Mouse (Mus musculus): ENCODE results near the gene Atxn1.

Gene Atxn1

DNA sequence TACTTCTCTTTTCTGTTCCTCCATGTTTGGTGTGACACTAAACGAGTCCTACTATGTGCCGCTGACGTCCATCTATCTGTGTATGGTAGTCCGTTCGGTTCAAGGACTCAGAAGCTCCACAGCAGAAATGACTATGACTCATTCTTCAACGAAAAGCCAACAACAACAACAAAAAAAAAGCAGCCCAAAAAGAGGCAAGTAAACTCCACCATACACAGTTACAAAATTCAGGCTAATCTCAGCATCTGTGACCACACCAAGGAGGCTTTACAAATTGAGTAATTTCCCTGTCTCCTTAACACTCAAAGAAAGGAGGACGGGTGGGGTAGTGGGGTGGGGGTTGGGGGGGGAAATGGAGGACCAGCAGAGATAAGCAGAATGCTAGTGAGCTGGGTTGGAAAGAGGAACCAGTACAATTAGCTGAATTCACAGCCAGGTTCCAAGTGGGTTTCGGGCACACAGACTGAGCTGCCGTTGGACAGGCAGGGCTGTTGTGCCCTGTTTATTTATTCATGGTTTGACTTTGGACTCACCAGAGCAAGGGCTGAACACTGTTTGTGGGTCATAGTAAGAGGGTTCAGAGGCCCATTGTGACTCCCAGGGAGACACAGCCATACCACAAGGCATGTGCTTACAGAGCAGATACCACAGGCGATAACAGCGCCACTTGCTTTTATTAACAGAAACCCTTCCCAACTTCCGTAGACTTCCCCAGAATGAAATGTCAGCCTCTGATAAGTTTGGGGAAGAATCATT, 61.1 kb downstream of the Atxn1 start:
- intact Hi-C loops (cut with DNase I) = no loop called here

- intact Hi-C loops (cut with DNase I) = no loop called here
Measured at GRCm38 (mm10) chr13:45902457-45902856, 62.4 kb downstream of the Atxn1 start.

- intact Hi-C loops (cut with DNase I) = no loop called here
Measured at GRCm38 (mm10) chr13:45900776-45901175, 64.0 kb downstream of the Atxn1 start.

- intact Hi-C loops (cut with DNase I) = no loop called here
Measured at GRCm38 (mm10) chr13:45897571-45897970, 67.2 kb downstream of the Atxn1 start.

- intact Hi-C loops (cut with DNase I) = no loop called here
Measured at GRCm38 (mm10) chr13:45894760-45895159, 70.0 kb downstream of the Atxn1 start.

DNA sequence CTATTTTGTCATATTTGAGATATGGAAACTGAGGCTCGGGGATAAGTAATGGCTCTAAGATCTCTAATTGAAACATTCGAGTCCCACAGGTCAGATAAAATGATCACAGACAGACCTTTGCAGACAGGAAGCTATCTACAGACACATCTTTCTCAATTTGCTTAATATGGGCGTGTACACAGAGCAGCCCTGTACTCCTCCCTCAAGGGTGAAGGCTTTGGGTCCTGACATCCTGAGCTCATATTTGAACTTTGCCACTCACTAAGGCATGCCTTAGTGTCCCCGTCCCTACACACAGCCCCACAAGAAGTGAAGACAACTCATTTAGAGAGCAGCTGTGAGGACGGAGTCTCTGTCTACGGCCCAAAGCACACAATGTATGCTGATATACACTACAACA, 70.6 kb downstream of the Atxn1 start:
- intact Hi-C loops (cut with DNase I) = no loop called here

DNA sequence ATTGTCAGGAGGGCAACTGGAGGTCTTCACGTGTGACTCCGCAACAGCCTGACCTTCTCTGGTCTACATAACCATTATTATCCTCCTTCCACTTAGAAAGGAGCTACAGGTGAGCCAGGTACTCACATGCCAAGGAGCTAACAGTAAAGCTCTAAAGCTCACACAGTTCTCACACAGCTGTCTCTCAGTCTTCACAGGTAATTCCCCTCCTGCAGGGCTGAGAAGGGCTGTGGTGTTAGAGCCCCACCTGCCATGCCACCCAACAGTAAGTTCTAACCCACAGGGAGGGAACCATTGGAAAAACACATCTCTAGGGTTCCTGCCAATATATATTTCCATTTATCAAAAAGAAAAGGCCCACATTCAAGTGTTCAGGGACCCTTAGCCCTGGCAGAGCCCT, 73.7 kb downstream of the Atxn1 start:
- intact Hi-C loops (cut with DNase I) = no loop called here

GRCm38 (mm10) chr13:45888953-45889749, 75.7 kb downstream of the Atxn1 start:
- intact Hi-C loops (cut with DNase I) = no loop called here

- intact Hi-C loops (cut with DNase I) = no loop called here
Measured at GRCm38 (mm10) chr13:45884878-45885277, 79.9 kb downstream of the Atxn1 start.

GRCm38 (mm10) chr13:45883791-45884238, 81.0 kb downstream of the Atxn1 start:
- intact Hi-C loops (cut with DNase I) = no loop called here

DNA sequence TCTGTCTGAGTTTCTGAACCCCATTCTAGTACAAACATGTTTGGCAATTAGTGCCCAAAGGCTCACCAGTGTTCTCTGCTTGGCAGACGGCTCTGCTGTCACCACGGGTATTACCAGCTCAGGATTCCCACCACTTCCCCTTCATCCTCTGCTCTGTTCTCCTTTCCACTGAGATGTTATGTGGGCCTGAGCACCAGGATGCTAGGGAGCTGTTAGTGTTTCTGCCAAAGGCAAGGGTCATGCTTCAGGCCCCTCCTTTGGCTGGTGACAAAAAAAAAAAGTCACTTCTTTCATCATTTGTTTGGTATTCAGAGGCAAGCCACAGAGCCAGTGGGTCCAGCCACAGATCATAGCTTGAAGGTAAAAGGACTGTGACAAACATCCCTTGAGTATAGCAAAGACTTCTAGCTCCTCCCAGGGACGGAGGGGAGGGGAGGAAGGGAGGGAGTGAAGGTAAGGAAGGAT, 81.8 kb downstream of the Atxn1 start:
- intact Hi-C loops (cut with DNase I) = no loop called here

DNA sequence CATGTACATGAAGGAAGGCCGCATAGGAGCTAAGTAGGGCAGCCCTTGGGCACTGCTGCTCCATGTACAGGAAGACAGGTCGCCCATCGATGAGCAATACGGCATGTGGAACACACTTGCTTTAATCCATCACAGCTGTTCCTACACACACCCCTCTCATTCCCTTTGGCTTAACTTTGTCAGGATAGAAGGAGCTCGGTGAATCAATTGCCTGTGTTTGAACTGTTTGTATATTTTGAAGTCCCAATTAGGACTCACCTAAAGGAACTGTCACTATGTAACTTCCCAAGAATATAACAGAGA, 84.3 kb downstream of the Atxn1 start:
- intact Hi-C loops (cut with DNase I) = no loop called here

- intact Hi-C loops (cut with DNase I) = no loop called here
Measured at GRCm38 (mm10) chr13:45879746-45880542, 84.9 kb downstream of the Atxn1 start.

DNA sequence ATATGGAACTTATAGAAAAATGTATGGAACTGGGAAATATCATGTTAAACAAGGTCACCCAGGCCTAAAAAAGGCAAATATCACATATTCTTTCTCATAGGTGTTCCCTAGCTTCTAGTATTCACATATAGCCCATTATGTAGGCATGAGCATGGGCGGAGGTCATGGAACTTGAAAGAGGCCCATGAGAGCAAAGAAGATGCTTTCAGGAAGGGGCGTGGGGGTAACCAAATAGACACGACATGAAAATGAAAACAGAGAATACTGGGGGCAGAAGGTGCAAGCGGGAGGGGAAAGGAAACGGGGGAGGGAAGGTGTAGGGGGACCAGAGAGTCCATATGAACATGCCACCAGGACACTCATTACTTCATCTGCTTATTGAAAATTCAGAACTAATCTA, 87.9 kb downstream of the Atxn1 start:
- intact Hi-C loops (cut with DNase I) = no loop called here

DNA sequence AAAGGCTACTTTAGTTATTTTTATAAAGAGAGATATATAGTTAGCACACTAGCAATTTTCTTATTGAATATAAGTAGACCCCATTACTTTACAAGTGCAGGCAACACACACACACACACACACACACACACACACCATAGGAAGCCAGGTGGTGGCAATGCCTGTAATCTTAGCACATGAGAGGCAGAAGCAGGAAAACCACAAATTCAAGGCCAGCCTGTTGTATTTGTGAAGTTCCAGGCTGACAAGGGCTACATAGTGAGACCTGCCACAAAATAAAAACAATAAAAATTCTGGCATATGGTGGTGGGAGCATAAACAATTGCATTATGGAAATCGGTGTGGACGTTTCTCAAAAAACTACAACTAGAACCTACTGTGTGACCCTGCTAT, 88.4 kb downstream of the Atxn1 start:
- intact Hi-C loops (cut with DNase I) = no loop called here

- intact Hi-C loops (cut with DNase I) = no loop called here
Measured at GRCm38 (mm10) chr13:45875686-45876367, 89.0 kb downstream of the Atxn1 start.

GRCm38 (mm10) chr13:45874196-45874595, 90.6 kb downstream of the Atxn1 start:
- intact Hi-C loops (cut with DNase I) = no loop called here

GRCm38 (mm10) chr13:45872966-45873365, 91.8 kb downstream of the Atxn1 start:
- intact Hi-C loops (cut with DNase I) = loop anchor here (1.0 kb wide), 1 partner anchor 90 kb away; no protein-coding TSS in a partner anchor

DNA sequence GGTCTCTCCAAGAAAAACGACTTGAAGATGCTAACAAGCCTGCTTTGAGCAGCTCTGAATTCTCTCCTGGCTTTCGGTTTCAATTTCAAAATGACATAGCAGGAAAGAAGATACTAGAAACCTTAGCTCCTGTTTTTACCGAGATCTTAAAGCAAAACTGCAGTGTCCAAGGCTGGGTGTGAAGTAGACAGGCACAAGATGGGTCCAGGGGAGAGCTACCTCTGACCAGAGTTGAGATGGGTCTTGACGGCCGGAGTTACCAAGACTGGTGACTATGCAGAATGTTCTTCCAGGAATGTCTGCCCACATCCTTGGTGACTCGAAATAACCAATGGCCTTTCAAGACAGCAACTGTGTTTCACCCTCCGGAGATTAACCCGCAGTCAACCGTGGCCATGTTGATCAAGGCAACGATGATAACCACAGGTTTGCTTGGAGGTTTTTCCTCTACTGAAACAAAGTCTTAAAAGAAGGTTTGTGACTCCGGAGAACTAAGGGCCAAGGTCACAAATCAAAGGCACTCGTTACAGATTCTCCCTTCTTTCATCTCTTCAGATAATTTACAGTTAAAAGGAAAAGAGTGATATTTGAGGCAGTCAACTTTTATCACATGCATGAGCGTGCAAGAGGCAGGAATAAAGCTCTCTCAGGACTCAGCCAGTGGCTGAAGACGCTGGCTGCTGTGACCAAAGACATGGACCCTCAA, 92.6 kb downstream of the Atxn1 start:
- intact Hi-C loops (cut with DNase I) = loop anchor here (1.0 kb wide), 1 partner anchor 91 kb away; no protein-coding TSS in a partner anchor

DNA sequence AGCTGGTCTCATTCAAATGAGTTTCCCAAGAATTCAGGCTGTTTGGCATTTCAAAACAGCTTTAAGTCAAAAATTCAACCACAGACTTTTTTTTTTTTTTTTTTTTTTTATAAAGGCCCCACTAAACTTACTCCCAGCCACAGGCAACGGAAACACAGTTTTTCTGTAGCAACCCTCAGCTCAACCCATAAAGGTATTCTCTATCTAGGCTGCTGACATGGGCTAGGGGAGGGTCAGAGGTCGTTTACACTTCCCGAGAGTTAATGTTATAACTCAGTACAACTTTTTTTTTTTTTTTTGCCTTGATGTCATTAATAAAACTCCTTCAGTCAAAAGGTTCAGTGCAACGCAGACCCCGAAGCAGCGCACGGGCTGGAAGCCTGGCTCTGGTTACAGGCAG, 93.3 kb downstream of the Atxn1 start:
- intact Hi-C loops (cut with DNase I) = no loop called here

- intact Hi-C loops (cut with DNase I) = no loop called here
Measured at GRCm38 (mm10) chr13:45868886-45869285, 95.9 kb downstream of the Atxn1 start.

All from adrenal gland (tissue).